In genomic region chr5:18579518-18579917, GRCm38 (mm10) we compare ENCODE assay signal across 24 mouse cellular contexts.
"Had no signal": no experiment of that assay in that cellular context is flagged by ENCODE, and none has a peak within 500 bp of the region (broad histone marks: within the 10 kb centered on the region; RNA-seq: fewer than 3 reads in every experiment).

No protein-coding gene starts in this region.

- ATAC-seq: liver, postnatal 0 days; lung, postnatal 0 days; midbrain, embryonic 13.5 days; midbrain, embryonic 16.5 days had no signal

- DNase-seq: kidney, adult 8-10 months; kidney, postnatal 10 days; kidney, postnatal 36 days; layer of hippocampus, adult 9-11 months; left cerebral cortex, postnatal 4 days; liver, postnatal 0 days; lung, embryonic 14.5 days; retina, postnatal 1 day; right cerebral cortex, postnatal 25 days; spleen, adult 18-20 months; thymus, postnatal 25 days had no signal

- H3K9me3 ChIP-seq: kidney, embryonic 15.5 days; limb, embryonic 12.5 days; limb, embryonic 15.5 days; midbrain, embryonic 10.5 days; neural tube, embryonic 13.5 days; stomach, embryonic 15.5 days had no signal

- H3K4me2 ChIP-seq: kidney, embryonic 15.5 days; limb, embryonic 12.5 days; limb, embryonic 15.5 days; liver, embryonic 11.5 days; lung, embryonic 14.5 days; midbrain, embryonic 13.5 days; neural tube, embryonic 13.5 days; stomach, embryonic 15.5 days had no signal

- H3K27me3 ChIP-seq: kidney, embryonic 15.5 days; limb, embryonic 12.5 days; limb, embryonic 15.5 days; megakaryocyte, embryonic 14.5 days; midbrain, embryonic 13.5 days; neural tube, embryonic 13.5 days; stomach, embryonic 15.5 days had no signal

- H3K4me3 ChIP-seq: kidney, embryonic 15.5 days; limb, embryonic 12.5 days; limb, embryonic 15.5 days; megakaryocyte, embryonic 14.5 days; midbrain, embryonic 10.5 days; midbrain, embryonic 13.5 days; myocyte; neural tube, embryonic 13.5 days; stomach, embryonic 15.5 days had no signal

- H3K36me3 ChIP-seq: kidney, embryonic 15.5 days; limb, embryonic 12.5 days; limb, embryonic 15.5 days; midbrain, embryonic 10.5 days; midbrain, embryonic 13.5 days; neural tube, embryonic 13.5 days; stomach, embryonic 15.5 days had no signal

- H3K9ac ChIP-seq: kidney, embryonic 15.5 days; limb, embryonic 12.5 days; limb, embryonic 15.5 days; liver, embryonic 14.5 days; liver, postnatal 0 days; lung, embryonic 14.5 days; midbrain, embryonic 13.5 days; neural tube, embryonic 13.5 days; stomach, embryonic 15.5 days had no signal

- H3K4me1 ChIP-seq: kidney, embryonic 15.5 days; limb, embryonic 12.5 days; limb, embryonic 15.5 days; megakaryocyte, embryonic 14.5 days; midbrain, embryonic 10.5 days; midbrain, embryonic 13.5 days; neural tube, embryonic 13.5 days; stomach, embryonic 15.5 days had no signal

- H3K27ac ChIP-seq: kidney, embryonic 15.5 days; limb, embryonic 12.5 days; limb, embryonic 15.5 days; liver, embryonic 14.5 days; midbrain, embryonic 10.5 days; midbrain, embryonic 13.5 days; neural tube, embryonic 13.5 days; stomach, embryonic 15.5 days had no signal
